Mouse (Mus musculus) hindbrain, embryonic 11.5 days (tissue): Measurements from ENCODE around the gene Nrip3. TPM values are rescaled to one million over a fixed set of nuclear protein-coding genes. Genes with fewer than 3 reads are reported as not detected.

Experiments
- ATAC-seq: fragments of 200-750 bp; cut with Nextera tagmentation; 2 replicates; pipeline ENCODE4 v1.8.0; 2017; ENCODE audit warnings: mild to moderate bottlenecking, moderate TSS enrichment, moderate library complexity; ENCODE audit not compliant: low FRiP score
- DNase-seq: peaks from one replicate; pipeline ENCODE4 v3.0.0-alpha.2; 2015; ENCODE audit warnings: low spot score
- H3K27ac ChIP-seq: fragments of 300-500 bp; sonication (generic); 2 replicates; pipeline ENCODE4 v1.5.1; 2014; ENCODE audit warnings: mild to moderate bottlenecking, low read depth, low read length
- H3K27me3 ChIP-seq: fragments of 300-500 bp; sonication (generic); 2 replicates; pipeline ENCODE4 v1.6.1; 2014; ENCODE audit warnings: mild to moderate bottlenecking, low read length, moderate library complexity, mixed read lengths; ENCODE audit not compliant: control insufficient read depth, insufficient read depth
- H3K36me3 ChIP-seq: fragments of 300-500 bp; sonication (generic); 2 replicates; pipeline ENCODE4 v1.6.1; 2014; ENCODE audit warnings: mild to moderate bottlenecking, low read length, moderate library complexity, mixed read lengths; ENCODE audit not compliant: control insufficient read depth, insufficient read depth
- H3K4me1 ChIP-seq: fragments of 300-500 bp; sonication (generic); replicated peaks from 2 replicates; pipeline ENCODE4 v1.6.1; 2014; ENCODE audit warnings: low read length, mixed read lengths; ENCODE audit not compliant: control insufficient read depth, insufficient read depth
- H3K4me2 ChIP-seq: fragments of 300-500 bp; sonication (generic); replicated peaks from 2 replicates; pipeline ENCODE4 v1.6.1; 2014; ENCODE audit warnings: mild to moderate bottlenecking, low read depth, low read length
- H3K4me3 ChIP-seq: fragments of 300-500 bp; sonication (generic); 2 replicates; pipeline ENCODE4 v1.5.1; 2014; ENCODE audit warnings: low read depth, low read length
- H3K9ac ChIP-seq: fragments of 300-500 bp; sonication (generic); 2 replicates; pipeline ENCODE4 v1.6.1; 2014; ENCODE audit warnings: low read depth, low read length
- H3K9me3 ChIP-seq: fragments of 300-500 bp; sonication (generic); 2 replicates; pipeline ENCODE4 v1.6.1; 2016; ENCODE audit warnings: low read length; ENCODE audit not compliant: control insufficient read depth
- WGBS: fragments of 180-500 bp; shearing (Covaris S2); extraction: QIAGEN DNeasy Blood & Tissue Kit; methylation state at CpG from one replicate; pipeline ENCODE4 v1.1.7; 2014; 5-methylcytosine and 5-hydroxymethylcytosine counted together
- polyA plus RNA-seq: library from polyadenylated mRNA; unstranded; fragments of >200 nt; fragmentation: Nextera tagmentation; extraction: Ambion mirVana; gene quantifications from 2 replicates; pipeline ENCODE4 v1.2.1, GENCODE M21; 2014

Gene Nrip3
- polyA plus RNA-seq = 0.85 and 0.88 TPM in 2 replicates

- 2% methylated on average over 52 of the region's 52 CpGs for WGBS
- peak within 1 kb of the TSS; percentile 98 for H3K4me2 ChIP-seq
Observed at GRCm38 (mm10) chr7:109781470-109782203, at the start of gene Nrip3. Gene Nrip3 (minus strand): TSS chr7:109782025.

DNA sequence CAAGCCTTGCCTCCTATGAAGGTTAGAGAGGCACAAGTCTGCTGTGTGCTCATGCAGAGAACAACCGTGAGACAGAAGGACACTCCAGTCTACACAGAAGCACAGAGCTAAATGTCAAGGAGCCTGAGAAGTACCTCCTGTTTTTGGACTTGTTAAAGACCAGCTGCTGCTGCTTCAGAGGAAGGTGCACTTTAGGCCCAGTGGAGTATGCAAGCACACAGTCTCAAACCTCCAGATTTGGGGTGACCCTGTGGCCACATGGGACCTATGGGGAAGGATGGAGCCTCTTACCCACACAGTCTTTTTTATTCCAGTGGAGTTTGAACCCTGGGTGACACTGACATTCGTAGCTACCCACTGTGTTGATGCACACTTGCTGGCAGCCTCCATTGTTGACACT lies 49.6 kb upstream of the Nrip3 start:
- H3K9ac ChIP-seq = no peak overlapping the region
- no peaks in the 10 kb centered on the region for H3K4me1 ChIP-seq
- H3K27ac ChIP-seq = no peak overlapping the region
- DNase-seq (no peak), ATAC-seq (no peak)
- no peak overlapping the region for H3K4me3 ChIP-seq
- no peak overlapping the region for H3K4me2 ChIP-seq
- no peaks in the 10 kb centered on the region for H3K36me3 ChIP-seq
- 91% methylated on average over 2 of the region's 2 CpGs for WGBS
- no peaks in the 10 kb centered on the region for H3K9me3 ChIP-seq
- H3K27me3 ChIP-seq = no peaks in the 10 kb centered on the region

More at GRCm38 (mm10) chr7:109781470-109782203, at the start of gene Nrip3:
- no peak within 1 kb of the TSS for H3K27ac ChIP-seq
- DNase-seq (peak; percentile 84), ATAC-seq (peak; percentile 91)
- no peaks in the 10 kb centered on the region for H3K9me3 ChIP-seq
- H3K27me3 ChIP-seq = peaks cover 24% of the 10 kb centered on the region
- no peaks in the 10 kb centered on the region for H3K36me3 ChIP-seq
- H3K4me3 ChIP-seq = peak within 1 kb of the TSS; percentile 58
- H3K4me1 ChIP-seq = peaks cover 6% of the 10 kb centered on the region
- H3K9ac ChIP-seq = peak within 1 kb of the TSS; percentile 41

GRCm38 (mm10) chr7:109826911-109827310 lies 45.1 kb upstream of the Nrip3 start:
- H3K4me3 ChIP-seq = no peak overlapping the region
- no peaks in the 10 kb centered on the region for H3K9me3 ChIP-seq
- H3K36me3 ChIP-seq = no peaks in the 10 kb centered on the region
- WGBS = 94% methylated on average over 8 of the region's 8 CpGs
- no peak overlapping the region for H3K27ac ChIP-seq
- H3K9ac ChIP-seq = no peak overlapping the region
- ATAC-seq = no peak
- DNase-seq = no peak
- no peak overlapping the region for H3K4me2 ChIP-seq
- H3K27me3 ChIP-seq = no peaks in the 10 kb centered on the region
- no peaks in the 10 kb centered on the region for H3K4me1 ChIP-seq

GRCm38 (mm10) chr7:109825293-109825692 lies 43.5 kb upstream of the Nrip3 start:
- WGBS = 81% methylated on average over 14 of the region's 14 CpGs

DNA sequence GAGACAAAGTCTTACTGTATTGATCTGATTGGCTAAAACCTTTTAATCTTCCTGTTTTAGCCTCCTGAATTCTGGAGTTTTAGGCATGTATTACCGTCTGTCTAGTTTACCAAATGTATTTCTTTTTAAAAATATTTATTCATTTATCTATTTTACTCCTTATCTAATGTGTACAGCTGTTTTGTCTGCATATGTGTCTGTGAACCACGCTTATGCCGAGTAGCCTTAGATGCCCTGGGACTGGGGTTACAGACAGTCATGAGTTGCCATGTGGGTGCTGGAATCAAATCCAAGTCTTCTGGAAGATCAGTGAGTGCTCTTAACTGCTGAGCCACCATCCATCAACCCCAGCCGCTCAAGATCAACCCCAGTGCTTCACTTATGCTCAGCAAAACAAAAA lies 36.8 kb upstream of the Nrip3 start:
- no peak overlapping the region for H3K4me2 ChIP-seq
- H3K27ac ChIP-seq = no peak overlapping the region
- no peak for ATAC-seq
- no peak overlapping the region for H3K4me3 ChIP-seq
- H3K27me3 ChIP-seq = no peaks in the 10 kb centered on the region
- H3K4me1 ChIP-seq = no peaks in the 10 kb centered on the region; the same call in 1 of the 2 replicates
- H3K36me3 ChIP-seq = no peaks in the 10 kb centered on the region
- no peaks in the 10 kb centered on the region for H3K9me3 ChIP-seq
- WGBS = 85% methylated on average over 4 of the region's 4 CpGs
- H3K9ac ChIP-seq = no peak overlapping the region
- no peak for DNase-seq

More at GRCm38 (mm10) chr7:109825293-109825692, 43.5 kb upstream of the Nrip3 start:
- no peaks in the 10 kb centered on the region for H3K9me3 ChIP-seq
- H3K4me3 ChIP-seq = no peak overlapping the region
- H3K27ac ChIP-seq = no peak overlapping the region
- H3K4me1 ChIP-seq = no peaks in the 10 kb centered on the region
- DNase-seq (no peak), ATAC-seq (no peak)
- no peak overlapping the region for H3K9ac ChIP-seq
- no peaks in the 10 kb centered on the region for H3K27me3 ChIP-seq
- no peaks in the 10 kb centered on the region for H3K36me3 ChIP-seq
- no peak overlapping the region for H3K4me2 ChIP-seq

DNA sequence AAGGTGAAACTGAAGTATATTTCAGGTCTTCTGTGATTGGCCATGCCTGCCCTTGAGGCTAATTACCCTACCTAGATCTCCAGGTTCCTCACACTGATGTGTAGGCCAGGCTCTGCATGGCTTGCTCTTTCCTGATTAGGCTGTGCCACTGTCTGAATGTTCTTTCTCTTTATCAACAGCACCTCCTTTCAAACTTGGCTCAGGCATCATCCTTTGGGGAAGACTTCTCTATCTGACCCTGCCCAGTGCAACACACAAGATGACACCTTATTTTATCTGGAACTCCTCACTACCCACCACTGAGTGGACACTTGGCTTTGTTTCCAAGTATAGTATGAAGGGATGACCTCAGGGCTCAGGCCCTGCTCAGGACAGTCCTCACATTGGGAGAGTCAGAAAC lies 36.1 kb upstream of the Nrip3 start:
- no peak for ATAC-seq
- H3K9me3 ChIP-seq = no peaks in the 10 kb centered on the region
- H3K4me2 ChIP-seq = no peak overlapping the region
- H3K36me3 ChIP-seq = no peaks in the 10 kb centered on the region
- DNase-seq = no peak
- no peak overlapping the region for H3K27ac ChIP-seq
- no peaks in the 10 kb centered on the region for H3K27me3 ChIP-seq
- no peak overlapping the region for H3K9ac ChIP-seq
- H3K4me1 ChIP-seq = no peaks in the 10 kb centered on the region; the same call in 1 of the 2 replicates
- H3K4me3 ChIP-seq = no peak overlapping the region

DNA sequence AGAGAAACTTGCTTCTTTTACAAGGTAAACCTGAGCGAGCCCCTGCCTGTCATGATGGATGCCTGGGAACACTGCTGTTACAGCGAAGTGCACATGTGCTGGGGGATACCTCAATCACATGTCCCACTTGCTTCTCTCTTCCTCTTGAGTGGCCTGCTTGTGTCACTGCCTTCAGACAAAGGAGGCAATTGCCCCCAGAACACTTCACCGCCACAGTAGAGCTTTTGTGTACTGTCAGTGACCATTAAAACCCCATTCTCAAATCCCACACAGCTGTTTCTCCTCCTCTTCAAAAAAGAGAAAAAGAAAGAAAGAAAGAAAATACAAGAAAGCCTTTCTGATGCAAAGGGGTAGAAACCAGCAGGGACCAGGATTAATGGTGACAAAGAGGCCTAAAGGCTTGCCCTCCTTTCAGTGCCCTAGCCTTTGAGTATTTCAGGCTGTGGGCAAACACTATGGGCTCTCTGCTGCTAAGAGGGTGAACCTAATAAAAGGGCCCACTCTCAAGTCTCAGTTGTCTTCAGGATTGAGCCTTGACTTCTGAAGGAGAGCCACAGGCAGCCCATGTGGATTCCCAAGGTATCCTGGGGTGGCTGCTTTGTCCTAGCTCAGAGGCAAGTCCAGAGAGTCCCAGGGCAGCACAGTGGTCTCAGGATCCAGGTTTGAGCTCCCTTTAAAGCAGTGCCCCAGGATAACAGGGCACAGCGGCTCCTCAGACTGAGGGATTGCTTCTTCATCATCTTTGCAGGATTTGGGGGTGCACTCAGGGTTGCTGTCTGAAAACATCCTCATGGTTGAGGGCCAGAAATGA lies 31.7 kb upstream of the Nrip3 start:
- WGBS = 23% methylated on average over 4 of the region's 4 CpGs
- peak overlapping the region; percentile 54 for H3K27ac ChIP-seq
- ATAC-seq (peak; percentile 72), DNase-seq (peak; percentile 27)
- no peak overlapping the region for H3K4me2 ChIP-seq
- H3K9me3 ChIP-seq = no peaks in the 10 kb centered on the region
- H3K4me3 ChIP-seq = no peak overlapping the region
- H3K9ac ChIP-seq = no peak overlapping the region
- no peaks in the 10 kb centered on the region for H3K27me3 ChIP-seq
- H3K36me3 ChIP-seq = no peaks in the 10 kb centered on the region
- no peaks in the 10 kb centered on the region; the same call in 1 of the 2 replicates for H3K4me1 ChIP-seq

DNA sequence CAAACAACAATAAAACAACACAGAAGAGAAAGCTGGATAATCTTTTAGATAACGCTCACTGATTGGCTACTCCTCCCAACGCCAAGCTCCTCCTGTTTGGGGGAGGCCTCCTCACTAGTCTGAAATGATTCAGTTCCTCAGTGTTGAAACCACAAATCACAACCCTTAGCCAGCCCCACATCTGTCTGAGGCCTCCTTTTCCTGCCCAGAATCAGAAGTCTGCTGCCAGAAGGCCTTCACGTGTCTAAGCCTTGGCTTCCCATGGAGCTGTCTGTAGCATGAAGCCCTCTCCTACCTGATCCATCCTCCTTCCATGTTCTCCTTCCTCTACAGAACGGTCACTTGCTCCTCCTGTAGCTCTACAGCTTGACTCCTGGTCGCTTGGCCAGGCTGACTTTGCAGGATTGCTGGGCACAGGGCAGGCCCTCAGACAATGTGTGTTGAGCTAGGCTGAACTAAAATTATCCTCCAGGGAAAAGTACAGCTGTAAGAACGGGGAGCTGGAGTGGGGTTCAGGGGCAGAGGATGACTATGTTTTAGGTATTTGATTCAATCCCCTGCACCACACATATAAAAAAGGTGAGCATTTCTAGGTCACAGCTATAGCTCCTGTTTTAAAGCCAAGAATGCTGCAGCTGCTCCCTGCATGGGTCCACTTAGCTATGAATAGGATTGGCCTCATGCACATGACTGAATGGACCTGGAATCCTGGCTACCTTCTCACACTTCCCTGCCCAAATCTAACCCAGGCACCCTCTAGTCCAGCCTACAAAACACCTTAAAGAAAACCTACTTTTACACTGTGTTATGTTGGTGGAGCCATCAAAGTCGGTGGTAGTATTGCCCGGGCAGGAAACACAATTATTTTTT lies 26.0 kb upstream of the Nrip3 start:
- H3K4me3 ChIP-seq = no peak overlapping the region
- H3K4me2 ChIP-seq = no peak overlapping the region
- no peak overlapping the region for H3K9ac ChIP-seq
- no peaks in the 10 kb centered on the region for H3K27me3 ChIP-seq
- H3K4me1 ChIP-seq = no peaks in the 10 kb centered on the region
- no peak overlapping the region for H3K27ac ChIP-seq
- no peak for ATAC-seq
- no peak for DNase-seq
- H3K36me3 ChIP-seq = no peaks in the 10 kb centered on the region
- WGBS = 85% methylated on average over 8 of the region's 8 CpGs
- H3K9me3 ChIP-seq = no peaks in the 10 kb centered on the region
